In genomic region chr4:83500154-83501036, GRCm38 (mm10) we compare ENCODE assay signal across 9 mouse cellular contexts. TPM values are rescaled to one million over a fixed set of nuclear protein-coding genes. Genes with fewer than 3 reads are reported as not detected.
A peak's percentile ranks its signal among the peaks of the same experiment; 100 is the strongest.
DNase-seq lines count a peak whose midpoint lies in the region; ATAC-seq lines count a peak whose summit lies in the region.
"Had no signal": no experiment of that assay in that cellular context is flagged by ENCODE, and none has a peak within 500 bp of the region (broad histone marks: within the 10 kb centered on the region; RNA-seq: fewer than 3 reads in every experiment).

No protein-coding gene starts in this region.

- no peak overlapping the region for H3K9ac ChIP-seq in kidney, embryonic 15.5 days
- peak overlapping the region; percentile 66 for H3K9ac ChIP-seq in hindbrain, embryonic 14.5 days

- H3K27me3 ChIP-seq in kidney, embryonic 15.5 days, result no peaks in the 10 kb centered on the region
- H3K27me3 ChIP-seq in hindbrain, embryonic 14.5 days (ENCODE audit: control insufficient read depth, insufficient read depth, low read length), result no peaks in the 10 kb centered on the region
- peaks cover 5% of the 10 kb centered on the region; the same call in 1 of the 2 replicates for H3K27me3 ChIP-seq in midbrain, embryonic 10.5 days (ENCODE audit: low read depth, poor library complexity, severe bottlenecking)
- H3K27me3 ChIP-seq: Patski had no signal

- peak; percentile 40; the same call in 1 of the 2 replicates for ATAC-seq in kidney, embryonic 15.5 days (replicated peaks; ENCODE audit: low FRiP score)
- ATAC-seq in hindbrain, embryonic 14.5 days (ENCODE audit: low FRiP score), result peak; percentile 89
- ATAC-seq: Patski had no signal

- no peak overlapping the region for H3K27ac ChIP-seq in kidney, embryonic 15.5 days
- H3K27ac ChIP-seq in hindbrain, embryonic 14.5 days, result peak overlapping the region; percentile 82
- peak overlapping the region; percentile 83 for H3K27ac ChIP-seq in midbrain, embryonic 10.5 days (replicated peaks)

- H3K4me3 ChIP-seq in kidney, embryonic 15.5 days (replicated peaks), result peak overlapping the region; percentile 34
- H3K4me3 ChIP-seq in hindbrain, embryonic 14.5 days (replicated peaks; ENCODE audit: low read length), result peak overlapping the region; percentile 39
- H3K4me3 ChIP-seq in midbrain, embryonic 10.5 days, result peak overlapping the region; percentile 49

- WGBS in kidney, embryonic 15.5 days, result 10% methylated on average over 22 of the region's 22 CpGs
- whole genome bisulfite sequencing in hindbrain, embryonic 14.5 days, result 4% methylated on average over 22 of the region's 22 CpGs
- 6% methylated on average over 22 of the region's 22 CpGs for WGBS in midbrain, embryonic 10.5 days

- no peaks in the 10 kb centered on the region for H3K36me3 ChIP-seq in kidney, embryonic 15.5 days
- no peaks in the 10 kb centered on the region for H3K36me3 ChIP-seq in hindbrain, embryonic 14.5 days (replicated peaks; ENCODE audit: control insufficient read depth, insufficient read depth)
- no peaks in the 10 kb centered on the region for H3K36me3 ChIP-seq in midbrain, embryonic 10.5 days

- H3K9me3 ChIP-seq in kidney, embryonic 15.5 days (replicated peaks), result no peaks in the 10 kb centered on the region
- no peaks in the 10 kb centered on the region for H3K9me3 ChIP-seq in hindbrain, embryonic 14.5 days (ENCODE audit: control insufficient read depth, low read length)
- H3K9me3 ChIP-seq in midbrain, embryonic 10.5 days (replicated peaks), result no peaks in the 10 kb centered on the region

- 0 out of 2 replicates have a peak, but pooled peaks cover 5% of the 10 kb centered on the region for H3K4me1 ChIP-seq in kidney, embryonic 15.5 days
- H3K4me1 ChIP-seq in hindbrain, embryonic 14.5 days (replicated peaks; ENCODE audit: control insufficient read depth, insufficient read depth, low read length), result no peaks in the 10 kb centered on the region
- H3K4me1 ChIP-seq in midbrain, embryonic 10.5 days, result peaks cover 19% of the 10 kb centered on the region

- no peak for DNase-seq in kidney, postnatal 10 days
- DNase-seq in embryo, embryonic 10 days (ENCODE audit: low spot score), result peak; percentile 90
- peak; percentile 69 for DNase-seq in hindbrain, embryonic 14.5 days (ENCODE audit: low spot score)
- DNase-seq in midbrain, embryonic 10.5 days (ENCODE audit: low spot score), result peak; percentile 78
- no peak for DNase-seq in adipocyte (ENCODE audit: low spot score)
- no peak for DNase-seq in adrenal gland, adult 2 months
- no peak for DNase-seq in T-cell, adult 2 months (ENCODE audit: low spot score)

- peak overlapping the region; percentile 58 for H3K4me2 ChIP-seq in kidney, embryonic 15.5 days
- H3K4me2 ChIP-seq in hindbrain, embryonic 14.5 days (replicated peaks), result peak overlapping the region; percentile 62

RNA-seq across cellular contexts. Expression of gene Psip1, which starts 14.1 kb away (rescaled TPM):
- 150 and 151 TPM in 2 replicates for polyA plus RNA-seq in kidney, embryonic 15.5 days (2015; fragmentation: Nextera tagmentation; extraction: Ambion mirVana)
- 308 and 330 TPM in 2 replicates for polyA plus RNA-seq in hindbrain, embryonic 14.5 days (2014; fragmentation: Nextera tagmentation; extraction: Ambion mirVana)
- 302 and 314 TPM in 2 replicates for polyA plus RNA-seq in midbrain, embryonic 10.5 days (2016; fragmentation: Nextera tagmentation; extraction: Ambion mirVana)
- total RNA-seq in adrenal gland, adult 2 months (2021), result 10 to 100 TPM; 41.3 to 51.6 TPM
- polyA plus RNA-seq in adrenal gland, adult 2 months (2012; rRNA removed), result 14.0 and 23.9 TPM in 2 replicates

RNA-seq across cellular contexts. Expression of gene Ccdc171, which starts 24.9 kb away (rescaled TPM):
- 3.2 and 3.7 TPM in 2 replicates for polyA plus RNA-seq in kidney, embryonic 15.5 days (2015; fragmentation: Nextera tagmentation; extraction: Ambion mirVana)
- 3.0 and 3.5 TPM in 2 replicates for polyA plus RNA-seq in hindbrain, embryonic 14.5 days (2014; fragmentation: Nextera tagmentation; extraction: Ambion mirVana)
- 4.3 and 5.1 TPM in 2 replicates for polyA plus RNA-seq in midbrain, embryonic 10.5 days (2016; fragmentation: Nextera tagmentation; extraction: Ambion mirVana)
- 1 to 10 TPM; 1.8 to 2.2 TPM for total RNA-seq in adrenal gland, adult 2 months (2021)
- 0.20 and 0.40 TPM in 2 replicates for polyA plus RNA-seq in adrenal gland, adult 2 months (2012; rRNA removed)

Comparison
In these comparisons a context has a peak if more than half of its experiments do, and no peak if none do; other contexts are left out.
1. DNase-seq: peak in embryo, embryonic 10 days (single experiment), hindbrain, embryonic 14.5 days (single experiment) and midbrain, embryonic 10.5 days (single experiment); none in kidney, postnatal 10 days (single experiment), adipocyte (single experiment), adrenal gland, adult 2 months (single experiment) and T-cell, adult 2 months (single experiment).
2. Peak in every context shown above with its lines, with median percentiles within 50 percentile points of each other: H3K4me3 ChIP-seq.